Mouse (Mus musculus): ENCODE data around the gene Lrig2. TPM values are rescaled to one million over a fixed set of nuclear protein-coding genes. Genes with fewer than 3 reads are reported as not detected.

Lrig2 gene
- polyA plus RNA-seq, 2 experiments, result 15.0 to 20.2 TPM

DNA sequence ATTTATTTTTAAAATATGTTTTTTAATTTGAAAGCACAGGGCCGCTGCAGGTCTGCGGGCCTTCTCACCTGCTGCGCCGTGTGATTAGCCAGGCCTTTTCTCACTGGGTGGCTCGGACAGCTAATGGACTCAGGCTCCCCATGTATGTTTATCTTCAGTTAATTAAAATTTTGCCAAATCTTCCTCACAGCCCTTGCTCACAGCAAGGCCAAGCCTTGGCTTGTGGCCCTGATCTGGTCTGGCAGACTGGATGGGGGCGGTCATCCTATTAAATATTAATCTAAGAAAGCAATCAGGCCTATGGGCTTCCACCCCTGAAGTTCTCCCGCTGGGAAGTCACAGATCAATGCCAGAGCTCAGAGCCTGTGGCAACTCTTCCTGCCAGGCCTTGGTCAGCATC is 87.4 kb downstream of the Lrig2 start:
- H3K27me3 ChIP-seq (ENCODE audit: control insufficient read depth, insufficient read depth, low read length), result no peaks in the 10 kb centered on the region
- whole genome bisulfite sequencing, result 80% methylated on average over 7 of the region's 7 CpGs
- TF ChIP-seq POLR2A (IDR thresholded peaks at IDR 0.05; ENCODE audit: borderline replicate concordance, extremely low read depth, insufficient read depth, insufficient read length), result no peak
- no peak overlapping the region for H3K27ac ChIP-seq (replicated peaks; ENCODE audit: low read depth, low read length)
- DNase-seq (ENCODE audit: low spot score) (no peak), ATAC-seq (ENCODE audit: low FRiP score, low read depth) (no peak)
- no peak overlapping the region for H3K4me2 ChIP-seq (replicated peaks; ENCODE audit: low read depth, low read length, severe bottlenecking)
- H3K4me1 ChIP-seq (ENCODE audit: control insufficient read depth, insufficient read depth, low read length), result no peaks in the 10 kb centered on the region; the same call in 1 of the 2 replicates
- no peaks in the 10 kb centered on the region for H3K9me3 ChIP-seq (ENCODE audit: control insufficient read depth, low read length)
- no peak overlapping the region for H3K9ac ChIP-seq (ENCODE audit: low read depth, low read length, severe bottlenecking)
- no peaks in the 10 kb centered on the region for H3K36me3 ChIP-seq (ENCODE audit: control insufficient read depth, insufficient read depth, low read length)
- H3K4me3 ChIP-seq (replicated peaks; ENCODE audit: low read length), result no peak overlapping the region

DNA sequence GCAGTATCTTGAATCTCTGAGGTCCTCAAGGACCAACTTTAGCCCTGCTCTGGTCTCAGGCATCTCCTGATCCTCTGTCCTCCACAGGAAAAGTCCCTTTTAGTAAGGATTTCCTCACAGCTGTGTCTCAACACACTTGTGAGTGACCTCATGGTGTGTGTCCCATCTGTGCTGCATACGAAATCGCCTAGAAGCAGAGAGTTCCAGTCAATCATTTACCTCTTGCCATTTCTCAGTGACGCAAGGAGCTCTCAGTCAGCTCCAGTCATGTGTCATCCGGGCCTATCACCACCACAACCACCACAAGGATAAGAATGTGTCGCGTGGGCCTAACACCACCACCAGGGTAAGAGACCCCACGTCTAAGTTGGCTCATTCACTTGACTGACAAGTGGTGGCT is 90.8 kb downstream of the Lrig2 start:
- TF ChIP-seq POLR2A (IDR thresholded peaks at IDR 0.05; ENCODE audit: borderline replicate concordance, extremely low read depth, insufficient read depth, insufficient read length), result no peak
- Histone ChIP-seq H3K9ac (ENCODE audit: low read depth, low read length, severe bottlenecking) (no peak overlapping the region), H3K4me2 (replicated peaks; ENCODE audit: low read depth, low read length, severe bottlenecking) (no peak overlapping the region), H3K4me1 (ENCODE audit: control insufficient read depth, insufficient read depth, low read length) (no peaks in the 10 kb centered on the region; the same call in 1 of the 2 replicates), H3K27ac (replicated peaks; ENCODE audit: low read depth, low read length) (no peak overlapping the region), H3K4me3 (replicated peaks; ENCODE audit: low read length) (no peak overlapping the region), H3K9me3 (ENCODE audit: control insufficient read depth, low read length) (no peaks in the 10 kb centered on the region), H3K27me3 (ENCODE audit: control insufficient read depth, insufficient read depth, low read length) (no peaks in the 10 kb centered on the region), H3K36me3 (ENCODE audit: control insufficient read depth, insufficient read depth, low read length) (no peaks in the 10 kb centered on the region)
- ATAC-seq (ENCODE audit: low FRiP score, low read depth), result no peak
- no peak for DNase-seq (ENCODE audit: low spot score)
- 77% methylated on average over 7 of the region's 7 CpGs for WGBS

DNA sequence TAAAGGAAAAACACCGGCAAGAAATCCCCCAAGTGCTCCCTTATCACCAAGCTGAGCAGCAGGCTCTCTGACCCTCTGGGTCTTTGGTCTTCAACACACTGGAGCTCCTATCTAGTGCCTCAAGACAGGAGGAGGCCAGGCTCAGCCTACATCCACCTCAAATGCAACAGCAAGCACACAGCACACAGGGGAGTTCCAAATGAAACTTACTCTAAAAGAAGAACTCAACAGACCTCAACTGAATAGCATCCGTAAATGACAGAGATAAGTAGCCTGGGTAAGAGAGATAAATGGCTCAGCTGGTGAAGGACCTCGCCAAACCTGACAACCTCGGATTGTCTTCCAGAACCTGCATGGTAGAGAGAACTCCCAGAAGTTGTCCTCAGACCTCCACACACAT is 91.7 kb downstream of the Lrig2 start:
- Histone ChIP-seq H3K9ac (ENCODE audit: low read depth, low read length, severe bottlenecking) (no peak overlapping the region), H3K27ac (replicated peaks; ENCODE audit: low read depth, low read length) (no peak overlapping the region), H3K4me2 (replicated peaks; ENCODE audit: low read depth, low read length, severe bottlenecking) (no peak overlapping the region), H3K9me3 (ENCODE audit: control insufficient read depth, low read length) (no peaks in the 10 kb centered on the region), H3K4me3 (replicated peaks; ENCODE audit: low read length) (no peak overlapping the region), H3K27me3 (ENCODE audit: control insufficient read depth, insufficient read depth, low read length) (no peaks in the 10 kb centered on the region), H3K4me1 (ENCODE audit: control insufficient read depth, insufficient read depth, low read length) (no peaks in the 10 kb centered on the region; the same call in 1 of the 2 replicates), H3K36me3 (ENCODE audit: control insufficient read depth, insufficient read depth, low read length) (no peaks in the 10 kb centered on the region)
- DNase-seq (ENCODE audit: low spot score), result no peak
- no peak for TF ChIP-seq POLR2A (IDR thresholded peaks at IDR 0.05; ENCODE audit: borderline replicate concordance, extremely low read depth, insufficient read depth, insufficient read length)
- WGBS, result 68% methylated on average over 4 of the region's 4 CpGs
- no peak for ATAC-seq (ENCODE audit: low FRiP score, low read depth)

DNA sequence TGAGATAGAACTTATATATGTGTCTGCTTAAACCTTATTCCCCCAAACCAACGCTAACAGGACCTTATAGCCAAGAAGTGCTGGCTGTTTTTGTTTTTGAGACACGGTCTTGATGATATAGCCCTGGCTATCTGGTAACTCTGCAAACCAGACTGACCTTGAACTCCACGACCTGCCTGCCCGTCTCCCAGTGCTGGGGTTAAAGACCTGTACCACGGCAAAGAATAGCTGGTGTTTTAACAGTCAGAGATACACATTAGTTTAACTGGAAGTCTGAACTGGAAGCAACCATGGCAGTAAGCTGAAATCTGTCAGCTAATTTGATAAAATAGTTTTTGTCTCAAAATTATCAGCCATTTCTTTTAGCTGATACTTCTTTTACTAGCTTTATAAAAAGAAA is 94.9 kb downstream of the Lrig2 start:
- Histone ChIP-seq H3K27ac (replicated peaks; ENCODE audit: low read depth, low read length) (no peak overlapping the region), H3K4me2 (replicated peaks; ENCODE audit: low read depth, low read length, severe bottlenecking) (no peak overlapping the region), H3K4me1 (ENCODE audit: control insufficient read depth, insufficient read depth, low read length) (no peaks in the 10 kb centered on the region), H3K27me3 (ENCODE audit: control insufficient read depth, insufficient read depth, low read length) (no peaks in the 10 kb centered on the region), H3K9me3 (ENCODE audit: control insufficient read depth, low read length) (no peaks in the 10 kb centered on the region), H3K4me3 (replicated peaks; ENCODE audit: low read length) (no peak overlapping the region), H3K9ac (ENCODE audit: low read depth, low read length, severe bottlenecking) (no peak overlapping the region), H3K36me3 (ENCODE audit: control insufficient read depth, insufficient read depth, low read length) (no peaks in the 10 kb centered on the region)
- ATAC-seq (ENCODE audit: low FRiP score, low read depth) (no peak), DNase-seq (ENCODE audit: low spot score) (no peak)
- TF ChIP-seq POLR2A (IDR thresholded peaks at IDR 0.05; ENCODE audit: borderline replicate concordance, extremely low read depth, insufficient read depth, insufficient read length), result no peak
- 72% methylated on average over 5 of the region's 5 CpGs for whole genome bisulfite sequencing

DNA sequence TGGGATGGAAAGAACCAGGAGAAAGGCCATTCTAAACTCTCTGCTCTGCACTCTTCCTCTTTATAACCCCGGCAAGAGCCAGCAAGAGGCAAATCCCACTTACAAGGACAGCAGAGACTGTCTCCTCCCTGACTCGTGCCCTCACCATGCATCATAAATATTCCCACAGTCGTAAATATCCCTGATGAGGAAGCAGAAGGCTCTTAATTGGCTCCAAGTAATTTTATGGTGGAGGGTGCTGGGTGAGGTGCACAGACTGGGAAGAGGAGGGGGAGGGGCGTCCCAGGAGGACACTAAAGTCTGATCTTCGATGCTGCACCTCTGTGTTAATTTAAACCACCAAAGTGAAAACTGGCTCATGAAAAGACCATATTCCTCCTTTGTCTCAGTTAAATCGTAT is 99.2 kb downstream of the Lrig2 start:
- Histone ChIP-seq H3K9ac (ENCODE audit: low read depth, low read length, severe bottlenecking) (no peak overlapping the region), H3K9me3 (ENCODE audit: control insufficient read depth, low read length) (no peaks in the 10 kb centered on the region), H3K36me3 (ENCODE audit: control insufficient read depth, insufficient read depth, low read length) (no peaks in the 10 kb centered on the region), H3K27me3 (ENCODE audit: control insufficient read depth, insufficient read depth, low read length) (no peaks in the 10 kb centered on the region), H3K4me1 (ENCODE audit: control insufficient read depth, insufficient read depth, low read length) (no peaks in the 10 kb centered on the region), H3K4me3 (replicated peaks; ENCODE audit: low read length) (no peak overlapping the region), H3K4me2 (replicated peaks; ENCODE audit: low read depth, low read length, severe bottlenecking) (no peak overlapping the region), H3K27ac (replicated peaks; ENCODE audit: low read depth, low read length) (no peak overlapping the region)
- 23% methylated on average over 6 of the region's 6 CpGs for WGBS
- TF ChIP-seq POLR2A (IDR thresholded peaks at IDR 0.05; ENCODE audit: borderline replicate concordance, extremely low read depth, insufficient read depth, insufficient read length), result no peak
- DNase-seq (ENCODE audit: low spot score), result no peak
- ATAC-seq (ENCODE audit: low FRiP score, low read depth), result no peak

DNA sequence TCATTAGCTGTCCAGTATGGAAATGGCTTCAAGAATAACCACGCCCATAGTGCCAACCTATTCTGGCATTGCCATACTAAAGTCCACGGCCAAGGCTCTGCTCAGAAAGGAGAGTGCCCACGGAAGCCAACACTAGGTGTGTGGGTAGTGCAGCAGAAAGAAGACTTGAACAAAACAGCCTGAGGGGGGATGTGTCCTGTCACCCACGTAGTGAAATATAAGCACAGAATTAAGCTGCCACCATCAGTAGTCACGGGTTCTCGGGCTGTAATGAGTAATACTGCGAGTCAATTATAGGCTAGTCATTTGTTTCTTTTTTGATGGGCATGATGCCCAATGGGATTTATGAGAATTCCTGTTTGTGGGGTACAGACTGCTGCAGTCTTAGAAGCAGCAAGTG is 104.2 kb downstream of the Lrig2 start:
- H3K9ac ChIP-seq (ENCODE audit: low read depth, low read length, severe bottlenecking), result no peak overlapping the region
- H3K36me3 ChIP-seq (ENCODE audit: control insufficient read depth, insufficient read depth, low read length), result no peaks in the 10 kb centered on the region
- no peaks in the 10 kb centered on the region for H3K9me3 ChIP-seq (ENCODE audit: control insufficient read depth, low read length)
- no peak for TF ChIP-seq POLR2A (IDR thresholded peaks at IDR 0.05; ENCODE audit: borderline replicate concordance, extremely low read depth, insufficient read depth, insufficient read length)
- DNase-seq (ENCODE audit: low spot score) (no peak), ATAC-seq (ENCODE audit: low FRiP score, low read depth) (no peak)
- H3K27me3 ChIP-seq (ENCODE audit: control insufficient read depth, insufficient read depth, low read length), result no peaks in the 10 kb centered on the region
- H3K4me1 ChIP-seq (ENCODE audit: control insufficient read depth, insufficient read depth, low read length), result no peaks in the 10 kb centered on the region
- no peak overlapping the region for H3K27ac ChIP-seq (replicated peaks; ENCODE audit: low read depth, low read length)
- H3K4me2 ChIP-seq (replicated peaks; ENCODE audit: low read depth, low read length, severe bottlenecking), result no peak overlapping the region
- H3K4me3 ChIP-seq (replicated peaks; ENCODE audit: low read length), result no peak overlapping the region
- WGBS, result 73% methylated on average over 7 of the region's 7 CpGs

All from limb, embryonic 14.5 days (tissue).